Mouse (Mus musculus) liver, adult 2 months (tissue): ENCODE results near the gene Cep68. TPM values are rescaled to one million over a fixed set of nuclear protein-coding genes. Genes with fewer than 3 reads are reported as not detected.

ENCODE experiments used
- DNase-seq: peaks from one replicate; pipeline ENCODE4 v3.0.0-alpha.2; 2011; ENCODE audit warnings: low read depth, low spot score; ENCODE audit errors: extremely low read depth
- H3K27ac ChIP-seq: fragments of 200-500 bp; replicated peaks from 2 replicates; pipeline ENCODE4 v1.5.1; 2012; ENCODE audit warnings: low read depth, mild to moderate bottlenecking, control low read depth, inconsistent platforms, low read length; ENCODE audit not compliant: insufficient read depth
- H3K27me3 ChIP-seq: fragments of 200-500 bp; 2 replicates; pipeline ENCODE4 v1.6.1; 2012; ENCODE audit warnings: mild to moderate bottlenecking, moderate library complexity, low read length, inconsistent platforms; ENCODE audit not compliant: control insufficient read depth, insufficient read depth
- H3K36me3 ChIP-seq: fragments of 200-500 bp; 2 replicates; pipeline ENCODE4 v1.6.1; 2012; ENCODE audit warnings: low read length, inconsistent platforms; ENCODE audit not compliant: control insufficient read depth, insufficient read depth
- H3K4me1 ChIP-seq: fragments of 200-500 bp; 2 replicates; pipeline ENCODE4 v1.6.1; 2011; ENCODE audit warnings: low read length; ENCODE audit not compliant: control insufficient read depth, insufficient read depth
- H3K4me3 ChIP-seq: fragments of 200-500 bp; 2 replicates; pipeline ENCODE4 v1.5.1; 2011; ENCODE audit warnings: low read depth, mild to moderate bottlenecking, control low read depth, low read length, moderate library complexity; ENCODE audit not compliant: insufficient read depth
- H3K79me2 ChIP-seq: fragments of 200-500 bp; 2 replicates; pipeline ENCODE4 v1.6.1; 2012; ENCODE audit warnings: inconsistent platforms, mild to moderate bottlenecking, low read length, moderate library complexity; ENCODE audit not compliant: control insufficient read depth, insufficient read depth
- H3K9ac ChIP-seq: fragments of 200-500 bp; 2 replicates; pipeline ENCODE4 v1.6.1; 2012; ENCODE audit warnings: low read depth, mild to moderate bottlenecking, control low read depth, inconsistent platforms, low read length
- CTCF ChIP-seq: fragments of 200-500 bp; IDR thresholded peaks from 2 replicates; pipeline ENCODE4 v1.5.1; 2011; ENCODE audit warnings: low read depth, low read length, control low read depth
- POLR2A ChIP-seq: fragments of 200-500 bp; IDR thresholded peaks from 2 replicates; pipeline ENCODE4 v1.6.1; 2011; ENCODE audit warnings: low read length, control low read depth; ENCODE audit not compliant: insufficient read depth; ENCODE audit errors: extremely low read depth
- WGBS: fragments of 180-500 bp; shearing (Covaris S2); methylation state at CpG from one replicate; pipeline ENCODE4 v1.1.7; 2018; 5-methylcytosine and 5-hydroxymethylcytosine counted together
- polyA plus RNA-seq: library from polyadenylated mRNA; depleted of rRNA; stranded (reverse); fragments of >200 nt; gene quantifications from 2 replicates; pipeline ENCODE4 v1.2.3, GENCODE M21; 2012
- total RNA-seq: library from RNA; depleted of rRNA; stranded (reverse); fragments of >200 nt; gene quantifications from 2 replicates; pipeline ENCODE4 v1.2.3, GENCODE M21; 2014

Gene Cep68
- total and polyA plus RNA-seq, 2 experiments: 5.8 to 7.8 TPM

DNA sequence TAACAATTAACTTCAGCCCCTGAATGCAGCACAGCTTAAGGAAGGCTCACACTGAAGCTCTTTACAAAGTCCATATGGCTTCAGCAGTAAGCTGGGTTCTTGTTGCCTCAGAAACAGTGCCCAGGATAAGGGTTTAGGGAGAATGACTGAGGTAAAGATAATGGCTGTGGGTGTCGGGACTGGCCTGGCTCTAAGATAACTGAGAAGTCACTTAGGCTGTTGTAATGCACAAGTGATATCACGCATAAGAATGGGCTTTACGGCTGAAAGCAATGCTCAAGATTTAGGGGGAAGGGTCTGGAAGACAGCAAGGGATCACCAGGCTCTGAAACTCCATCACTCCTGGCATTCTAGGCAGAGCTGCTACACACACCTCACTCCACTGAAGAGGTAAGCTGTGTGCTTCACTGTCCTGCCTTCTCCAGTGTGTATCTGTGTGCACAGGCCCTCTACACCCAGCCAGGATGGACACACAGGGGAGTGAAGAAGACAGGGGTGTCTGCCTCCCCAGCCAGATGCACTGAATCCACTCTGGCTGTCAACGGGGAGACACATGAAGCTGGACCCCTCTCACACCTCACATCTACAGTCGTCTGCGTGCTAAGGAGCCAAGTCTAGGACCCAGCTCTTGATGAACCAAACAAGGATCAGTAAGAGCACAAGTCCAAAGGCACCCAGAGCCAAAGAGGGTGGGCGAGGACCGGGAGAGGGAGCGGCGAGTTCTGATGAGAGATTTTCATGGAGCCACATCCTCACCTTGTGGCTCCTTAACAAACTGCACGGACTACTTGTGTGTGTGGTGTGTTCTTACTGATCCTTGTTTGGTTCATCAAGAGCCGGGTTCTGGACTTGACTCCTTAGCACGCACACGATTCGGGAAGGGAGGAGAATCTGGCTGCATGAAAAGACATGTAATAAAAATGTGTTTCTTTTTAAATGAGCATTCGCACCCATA lies 4.6 kb downstream of the Cep68 start:
- H3K36me3 ChIP-seq: peaks cover 3% of the 10 kb centered on the region; the same call in 1 of the 2 replicates
- H3K4me3 ChIP-seq: no peak overlapping the region
- no peak overlapping the region for H3K9ac ChIP-seq
- TF ChIP-seq POLR2A (no peak), CTCF (no peak)
- 91% methylated on average over 16 of the region's 16 CpGs for WGBS
- H3K4me1 ChIP-seq: no peaks in the 10 kb centered on the region
- H3K79me2 ChIP-seq: peaks cover 25% of the 10 kb centered on the region
- no peak overlapping the region for H3K27ac ChIP-seq
- H3K27me3 ChIP-seq: no peaks in the 10 kb centered on the region
- no peak for DNase-seq

DNA sequence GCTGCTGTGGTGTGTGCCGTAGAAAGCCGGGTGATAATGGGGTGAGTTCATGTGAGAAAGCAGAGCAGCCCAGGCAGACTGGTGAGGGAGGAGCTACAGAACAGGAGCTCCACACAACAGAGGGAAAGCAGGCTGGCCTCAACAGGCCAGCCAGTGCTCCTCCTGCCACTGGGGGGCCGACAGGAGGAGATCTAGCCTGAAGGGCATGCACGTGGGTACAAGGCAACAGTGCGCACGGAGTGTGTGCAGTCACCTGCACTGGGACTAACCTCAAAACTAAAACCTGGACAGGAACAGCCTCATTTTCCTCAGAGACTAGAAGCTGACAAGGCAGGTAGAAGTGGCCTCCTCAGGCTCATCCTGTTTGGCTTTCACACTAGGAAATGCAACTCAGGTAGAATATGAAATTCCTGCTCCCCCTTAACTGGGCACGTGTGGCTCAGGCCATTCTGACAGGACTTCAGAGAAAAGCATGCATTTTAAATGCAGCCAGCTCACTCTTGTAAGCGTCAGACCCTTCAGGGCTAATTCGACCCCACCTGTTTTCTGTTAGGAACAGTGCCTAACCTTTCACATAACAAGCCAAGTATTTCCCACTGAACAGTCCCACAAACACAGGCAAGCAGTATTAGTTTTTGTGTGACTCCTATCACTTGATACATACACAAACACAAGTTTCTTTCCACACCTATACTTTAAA lies 5.9 kb downstream of the Cep68 start:
- TF ChIP-seq CTCF: no peak
- no peak for TF ChIP-seq POLR2A
- H3K36me3 ChIP-seq: peaks cover 11% of the 10 kb centered on the region

DNA sequence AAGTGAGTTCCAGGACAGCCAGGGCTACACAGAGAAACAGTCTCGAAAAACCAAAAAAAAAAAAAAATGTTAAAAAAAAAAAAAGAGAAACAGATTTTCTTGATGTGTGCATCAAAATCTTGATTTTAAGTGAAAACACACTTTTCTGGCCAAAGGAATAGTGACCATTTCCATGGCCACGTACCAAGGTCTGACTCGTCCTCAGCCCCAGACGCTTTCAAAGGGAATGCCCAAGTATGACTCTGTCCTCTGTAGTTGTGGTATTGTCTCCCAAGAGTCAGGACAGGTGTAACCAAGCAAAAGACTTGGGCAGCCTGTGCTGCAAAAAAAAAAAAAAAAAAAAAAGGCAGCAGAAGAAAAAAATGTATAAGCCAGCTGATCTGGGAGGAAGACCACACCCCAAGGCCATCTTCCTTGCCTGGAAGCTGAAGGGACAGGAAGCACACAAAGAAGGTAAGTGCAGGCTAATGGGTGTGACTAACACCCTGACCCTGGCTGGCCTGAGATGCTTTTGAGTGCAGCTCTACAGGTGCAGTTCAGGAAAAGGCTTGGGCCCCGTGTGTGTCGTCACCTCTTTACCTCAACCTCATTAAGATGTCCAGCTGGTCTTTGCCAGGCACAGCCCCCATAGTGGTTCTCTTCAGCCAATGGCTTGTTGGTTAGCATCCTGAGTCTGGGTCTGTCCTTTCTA lies 6.7 kb downstream of the Cep68 start:
- DNase-seq: no peak
- H3K27ac ChIP-seq: no peak overlapping the region
- no peak overlapping the region for H3K9ac ChIP-seq
- H3K4me1 ChIP-seq: no peaks in the 10 kb centered on the region
- TF ChIP-seq CTCF: no peak
- TF ChIP-seq POLR2A: no peak
- 89% methylated on average over 6 of the region's 6 CpGs for WGBS
- peaks cover 12% of the 10 kb centered on the region for H3K36me3 ChIP-seq
- no peak overlapping the region for H3K4me3 ChIP-seq
- H3K79me2 ChIP-seq: peaks cover 21% of the 10 kb centered on the region; the same call in 1 of the 2 replicates
- H3K27me3 ChIP-seq: no peaks in the 10 kb centered on the region

More for the DNA sequence above, 5.9 kb downstream of the Cep68 start:
- peaks cover 21% of the 10 kb centered on the region; the same call in 1 of the 2 replicates for H3K79me2 ChIP-seq
- no peaks in the 10 kb centered on the region for H3K4me1 ChIP-seq
- no peaks in the 10 kb centered on the region for H3K27me3 ChIP-seq
- WGBS: 78% methylated on average over 9 of the region's 9 CpGs
- no peak overlapping the region for H3K4me3 ChIP-seq
- H3K9ac ChIP-seq: no peak overlapping the region
- no peak overlapping the region for H3K27ac ChIP-seq
- DNase-seq: no peak

DNA sequence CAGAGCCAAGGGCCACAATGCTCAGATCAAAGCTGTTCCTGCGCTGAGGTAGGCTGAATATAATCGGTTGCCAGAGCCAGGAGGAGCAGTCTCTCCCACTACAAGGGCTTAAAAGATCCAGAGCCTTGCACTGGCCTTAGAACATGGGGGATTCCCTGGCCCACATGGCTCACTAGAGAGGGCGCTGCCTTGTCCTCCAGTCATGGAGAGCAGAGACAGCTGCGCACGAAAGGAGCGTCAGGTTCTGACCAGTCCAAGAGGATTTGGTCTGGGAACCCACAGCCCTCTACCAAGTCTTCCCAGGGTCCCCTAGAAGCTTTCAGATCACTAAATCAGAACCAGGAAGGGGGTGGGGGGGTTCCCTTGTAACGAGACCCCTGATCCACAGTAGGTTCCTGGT lies 7.9 kb downstream of the Cep68 start:
- no peak overlapping the region for H3K9ac ChIP-seq
- WGBS: 93% methylated on average over 7 of the region's 7 CpGs

DNA sequence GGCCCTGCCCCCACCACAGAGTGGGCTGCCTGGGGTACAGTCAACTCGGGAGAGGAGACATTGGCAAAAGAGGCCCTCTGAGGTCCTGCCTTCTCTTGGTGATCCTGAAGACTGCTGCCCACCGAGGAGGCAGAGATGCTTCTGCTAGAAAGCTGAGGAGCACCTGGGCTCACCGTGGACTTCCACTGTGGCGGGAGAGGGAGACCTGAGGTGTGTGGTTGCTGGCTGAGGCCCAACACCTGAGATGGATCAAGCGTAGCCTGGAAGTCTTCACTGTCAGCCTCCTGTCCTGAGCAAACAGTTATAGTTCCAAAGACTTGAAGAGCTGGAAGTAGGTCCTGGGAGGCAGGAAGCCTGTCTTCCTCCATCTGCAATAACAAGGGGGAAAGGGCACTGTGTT lies 8.9 kb downstream of the Cep68 start:
- H3K27me3 ChIP-seq: no peaks in the 10 kb centered on the region
- TF ChIP-seq POLR2A (no peak), CTCF (no peak)
- H3K4me1 ChIP-seq: no peaks in the 10 kb centered on the region
- H3K4me3 ChIP-seq: no peak overlapping the region
- peaks cover 8% of the 10 kb centered on the region; the same call in 1 of the 2 replicates for H3K79me2 ChIP-seq
- WGBS: 74% methylated on average over 5 of the region's 5 CpGs
- no peak overlapping the region for H3K27ac ChIP-seq
- peaks cover 31% of the 10 kb centered on the region for H3K36me3 ChIP-seq
- H3K9ac ChIP-seq: no peak overlapping the region
- no peak for DNase-seq

More for the DNA sequence above, 7.9 kb downstream of the Cep68 start:
- Histone ChIP-seq H3K4me3 (no peak overlapping the region), H3K79me2 (peaks cover 10% of the 10 kb centered on the region; the same call in 1 of the 2 replicates), H3K27me3 (no peaks in the 10 kb centered on the region), H3K36me3 (peaks cover 24% of the 10 kb centered on the region), H3K4me1 (no peaks in the 10 kb centered on the region), H3K27ac (no peak overlapping the region)
- TF ChIP-seq CTCF (no peak), POLR2A (no peak)
- DNase-seq: no peak
